Mouse (Mus musculus): ENCODE results near the gene Klhl30. TPM values are rescaled to one million over a fixed set of nuclear protein-coding genes. Genes with fewer than 3 reads are reported as not detected.

Gene Klhl30
- polyA plus RNA-seq, 1 experiment from 2014 or later, result 27.2 TPM

- DNase-seq (ENCODE audit: low read depth, low spot score) (no peak), ATAC-seq (peak; percentile 14)
- ChIA-PET CTCF (no interaction called here), POLR2A (interaction anchor here (1.0 kb wide), 1 partner anchor 15 kb away, joined by 3 read pairs; no protein-coding TSS in a partner anchor)
- in situ Hi-C loops (cut with MboI; ENCODE audit: low pct_unique_long_range_greater_than_20kb), result no loop called here
- no peaks in the 10 kb centered on the region for H3K27me3 ChIP-seq
- no peak for TF ChIP-seq CTCF (IDR thresholded peaks at IDR 0.05)
Measured at GRCm38 (mm10) chr1:91397927-91398259, 47.1 kb downstream of the Klhl30 start.

GRCm38 (mm10) chr1:91398260-91399062 lies 47.6 kb downstream of the Klhl30 start, which contains the start of gene Ilkap:
TSS of gene Ilkap (minus strand) at chr1:91398815.
- ATAC-seq (peak; percentile 85), DNase-seq (ENCODE audit: low read depth, low spot score) (no peak)
- in situ Hi-C loops (cut with MboI; ENCODE audit: low pct_unique_long_range_greater_than_20kb), result no loop called here
- no peaks in the 10 kb centered on the region for H3K27me3 ChIP-seq
- no peak for TF ChIP-seq CTCF (IDR thresholded peaks at IDR 0.05)
- POLR2A ChIA-PET, result interaction anchor here (1.0 kb wide), 1 partner anchor 15 kb away, joined by 3 read pairs; no protein-coding TSS in a partner anchor
- CTCF ChIA-PET, result no interaction called here

GRCm38 (mm10) chr1:91404976-91405375 lies 54.2 kb downstream of the Klhl30 start:
- no peak for ATAC-seq
- CTCF ChIA-PET, result no interaction called here
- no peak for TF ChIP-seq CTCF (IDR thresholded peaks at IDR 0.05)

GRCm38 (mm10) chr1:91405406-91406169 lies 54.8 kb downstream of the Klhl30 start:
- ChIA-PET CTCF (no interaction called here), POLR2A (interaction anchor here (0.5 to 1.2 kb wide), 2 partner anchors 13 to 850 kb away, joined by 4 read pairs; no protein-coding TSS in a partner anchor)
- TF ChIP-seq CTCF (IDR thresholded peaks at IDR 0.05), result no peak
- ATAC-seq, result no peak
- no peaks in the 10 kb centered on the region for H3K27me3 ChIP-seq
- no peak for DNase-seq (ENCODE audit: low read depth, low spot score)
- in situ Hi-C loops (cut with MboI; ENCODE audit: low pct_unique_long_range_greater_than_20kb), result no loop called here

More at GRCm38 (mm10) chr1:91404976-91405375, 54.2 kb downstream of the Klhl30 start:
- in situ Hi-C loops (cut with MboI; ENCODE audit: low pct_unique_long_range_greater_than_20kb), result no loop called here
- POLR2A ChIA-PET, result interaction anchor here (1.2 kb wide), 1 partner anchor 12 kb away, joined by 4 read pairs; no protein-coding TSS in a partner anchor
- no peaks in the 10 kb centered on the region for H3K27me3 ChIP-seq
- no peak for DNase-seq (ENCODE audit: low read depth, low spot score)

- no peaks in the 10 kb centered on the region for H3K27me3 ChIP-seq
- CTCF ChIA-PET, result interaction anchor here (1.2 to 1.4 kb wide), 2 partner anchors 20 to 53 kb away, joined by 3 to 4 read pairs; no protein-coding TSS in a partner anchor
- no peak for ATAC-seq
- POLR2A ChIA-PET, result no interaction called here
- no peak for DNase-seq (ENCODE audit: low read depth, low spot score)
- in situ Hi-C loops (cut with MboI; ENCODE audit: low pct_unique_long_range_greater_than_20kb), result no loop called here
- no peak for TF ChIP-seq CTCF (IDR thresholded peaks at IDR 0.05)
Measured at GRCm38 (mm10) chr1:91407819-91408218, 57.0 kb downstream of the Klhl30 start.

GRCm38 (mm10) chr1:91411631-91412285 lies 60.9 kb downstream of the Klhl30 start:
- ATAC-seq, result no peak
- in situ Hi-C loops (cut with MboI; ENCODE audit: low pct_unique_long_range_greater_than_20kb), result no loop called here

More at GRCm38 (mm10) chr1:91411631-91412285, 60.9 kb downstream of the Klhl30 start:
- TF ChIP-seq CTCF (IDR thresholded peaks at IDR 0.05), result no peak
- no peaks in the 10 kb centered on the region for H3K27me3 ChIP-seq
- no peak for DNase-seq (ENCODE audit: low read depth, low spot score)
- ChIA-PET CTCF (interaction anchor here (1.0 kb wide), 1 partner anchor 9 kb away, joined by 3 read pairs; no protein-coding TSS in a partner anchor), POLR2A (interaction anchor here (0.7 to 1.5 kb wide), 3 partner anchors 71 to 161 kb away, joined by 3 to 5 read pairs (median 3); partner anchors contain the start of gene Ube2f)

Other genes with a start within 250 kb of the Klhl30 start
- gene Rbm44, start 205.9 kb upstream of the Klhl30 start, polyA plus RNA-seq (2021), result 0.03 TPM
- not detected for gene Ramp1, start 171.2 kb upstream of the Klhl30 start, polyA plus RNA-seq (2021)
- gene Ube2f, start 100.7 kb upstream of the Klhl30 start, polyA plus RNA-seq (2021), result 94.5 TPM
- gene Scly, start 52.7 kb upstream of the Klhl30 start, polyA plus RNA-seq (2021), result 98.6 TPM
- gene Espnl, start 28.9 kb upstream of the Klhl30 start, polyA plus RNA-seq (2021), result 0.14 TPM
- 0.50 TPM for gene Erfe, start 15.4 kb downstream of the Klhl30 start, polyA plus RNA-seq (2021)
- gene Ilkap, start 47.8 kb downstream of the Klhl30 start, polyA plus RNA-seq (2021), result 82.4 TPM
- gene Hes6, start 63.0 kb downstream of the Klhl30 start, polyA plus RNA-seq (2021), result 52.9 TPM
- 9.7 TPM for gene Per2, start 108.3 kb downstream of the Klhl30 start, polyA plus RNA-seq (2021)
- gene Traf3ip1, start 143.6 kb downstream of the Klhl30 start, polyA plus RNA-seq (2021), result 19.0 TPM
- 15.4 TPM for gene Asb1, start 189.5 kb downstream of the Klhl30 start, polyA plus RNA-seq (2021)

Measured in Patski (cell line).